Mouse (Mus musculus): Measurements from ENCODE around the gene Aknad1. TPM values are rescaled to one million over a fixed set of nuclear protein-coding genes. Genes with fewer than 3 reads are reported as not detected.

Aknad1 gene
- 16.5 and 16.9 TPM in 2 replicates for polyA plus RNA-seq (2012; rRNA removed)

DNA sequence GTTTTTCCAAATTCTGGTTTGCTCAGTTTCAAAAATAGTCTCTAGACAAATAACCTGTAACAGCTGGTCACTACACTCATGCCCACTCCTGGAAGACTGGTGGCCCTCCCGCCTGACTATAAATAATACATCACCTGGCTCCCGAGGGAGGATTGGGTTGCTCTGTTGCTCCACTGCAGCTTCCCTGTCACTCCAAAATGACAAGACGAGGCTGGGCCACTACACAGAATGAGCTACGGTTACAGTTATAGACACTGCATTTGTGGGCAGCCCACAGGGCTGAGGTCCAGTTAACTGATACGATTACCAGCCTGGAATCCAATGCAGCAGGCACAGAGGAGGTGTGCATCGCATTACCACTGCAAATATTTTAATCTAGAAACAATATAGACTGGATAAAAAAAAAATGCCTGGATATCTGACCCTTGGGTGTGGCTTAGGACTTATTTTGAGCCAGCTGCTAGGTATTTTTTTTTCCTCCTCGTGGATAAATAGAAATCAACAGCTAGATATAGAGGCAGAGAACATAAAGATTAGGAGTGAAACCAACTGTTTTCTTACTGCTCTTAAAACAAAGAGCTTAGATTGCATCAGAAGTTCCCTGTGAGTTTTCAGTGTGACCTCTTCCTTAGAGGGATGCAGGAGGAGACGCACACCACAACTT is at the start of gene Aknad1:
Aknad1 (plus strand) TSS at position 614 of the 664 bp plus-strand sequence.
- no peak for TF ChIP-seq POLR2A (IDR thresholded peaks at IDR 0.05; ENCODE audit: control insufficient read depth, low read depth, low read length)
- no peak for TF ChIP-seq CTCF (IDR thresholded peaks at IDR 0.05; ENCODE audit: control insufficient read depth, insufficient read depth, insufficient replicate concordance, low read depth, low read length)
- H3K27ac ChIP-seq (ENCODE audit: control insufficient read depth, insufficient read depth, low read depth, low read length), result no peak within 1 kb of the TSS
- no peak within 1 kb of the TSS for H3K4me3 ChIP-seq (ENCODE audit: control insufficient read depth, low read depth, low read length)
- no peaks in the 10 kb centered on the region for H3K36me3 ChIP-seq (ENCODE audit: control insufficient read depth, insufficient read depth, low read length)
- H3K27me3 ChIP-seq (ENCODE audit: control insufficient read depth, insufficient read depth, low read length), result no peaks in the 10 kb centered on the region
- H3K4me1 ChIP-seq (ENCODE audit: control insufficient read depth, insufficient read depth, low read length), result no peaks in the 10 kb centered on the region

DNA sequence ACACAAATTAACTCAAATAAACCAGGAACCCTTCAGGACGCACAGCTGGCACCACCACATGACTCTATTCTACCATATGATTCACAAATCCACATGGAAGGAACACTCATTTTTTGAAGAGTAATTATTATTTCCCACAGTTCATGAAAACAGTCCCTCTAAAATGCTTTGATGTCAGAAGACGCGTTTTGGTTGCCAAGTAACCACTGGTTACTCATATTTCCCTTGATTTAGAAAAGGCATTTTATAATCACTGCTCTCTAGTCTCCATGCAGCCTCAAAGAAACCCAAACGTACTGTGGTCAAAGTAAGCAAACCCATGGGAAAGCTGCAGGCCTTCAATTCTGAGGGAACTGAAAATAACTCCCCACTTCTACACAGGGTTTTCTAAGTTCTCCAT is 49.5 kb upstream of the Aknad1 start:
- H3K27me3 ChIP-seq (ENCODE audit: control insufficient read depth, insufficient read depth, low read length), result no peaks in the 10 kb centered on the region
- H3K27ac ChIP-seq (ENCODE audit: control insufficient read depth, insufficient read depth, low read depth, low read length), result no peak overlapping the region
- H3K4me3 ChIP-seq (ENCODE audit: control insufficient read depth, low read depth, low read length), result no peak overlapping the region
- peaks cover 2% of the 10 kb centered on the region for H3K36me3 ChIP-seq (ENCODE audit: control insufficient read depth, insufficient read depth, low read length)
- TF ChIP-seq CTCF (IDR thresholded peaks at IDR 0.05; ENCODE audit: control insufficient read depth, insufficient read depth, insufficient replicate concordance, low read depth, low read length) (no peak), POLR2A (IDR thresholded peaks at IDR 0.05; ENCODE audit: control insufficient read depth, low read depth, low read length) (no peak)
- no peaks in the 10 kb centered on the region for H3K4me1 ChIP-seq (ENCODE audit: control insufficient read depth, insufficient read depth, low read length)

DNA sequence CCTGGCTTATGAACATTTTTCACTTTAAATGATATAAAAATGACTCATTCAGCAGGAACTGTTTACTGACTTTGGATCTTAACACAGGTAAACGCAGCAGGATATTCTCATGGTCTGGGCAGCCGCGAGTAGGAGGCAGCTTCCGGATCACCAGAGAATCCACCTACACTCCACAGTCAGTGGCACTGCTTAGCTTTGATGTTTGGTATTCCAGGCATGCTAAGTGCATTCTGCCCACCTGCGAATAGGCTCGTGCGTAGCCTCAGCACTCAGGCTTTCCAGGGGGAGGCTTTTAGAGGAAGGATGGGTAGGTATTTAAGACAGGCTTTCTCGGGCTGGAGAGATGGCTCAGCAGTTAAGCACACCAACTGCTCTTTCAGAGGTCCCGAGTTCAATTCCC is 45.1 kb upstream of the Aknad1 start:
- Histone ChIP-seq H3K27ac (ENCODE audit: control insufficient read depth, insufficient read depth, low read depth, low read length) (no peak overlapping the region), H3K4me3 (ENCODE audit: control insufficient read depth, low read depth, low read length) (no peak overlapping the region), H3K36me3 (ENCODE audit: control insufficient read depth, insufficient read depth, low read length) (no peaks in the 10 kb centered on the region; the same call in 1 of the 2 replicates), H3K4me1 (ENCODE audit: control insufficient read depth, insufficient read depth, low read length) (no peaks in the 10 kb centered on the region), H3K27me3 (ENCODE audit: control insufficient read depth, insufficient read depth, low read length) (no peaks in the 10 kb centered on the region)
- TF ChIP-seq POLR2A (IDR thresholded peaks at IDR 0.05; ENCODE audit: control insufficient read depth, low read depth, low read length) (no peak), CTCF (IDR thresholded peaks at IDR 0.05; ENCODE audit: control insufficient read depth, insufficient read depth, insufficient replicate concordance, low read depth, low read length) (no peak)

DNA sequence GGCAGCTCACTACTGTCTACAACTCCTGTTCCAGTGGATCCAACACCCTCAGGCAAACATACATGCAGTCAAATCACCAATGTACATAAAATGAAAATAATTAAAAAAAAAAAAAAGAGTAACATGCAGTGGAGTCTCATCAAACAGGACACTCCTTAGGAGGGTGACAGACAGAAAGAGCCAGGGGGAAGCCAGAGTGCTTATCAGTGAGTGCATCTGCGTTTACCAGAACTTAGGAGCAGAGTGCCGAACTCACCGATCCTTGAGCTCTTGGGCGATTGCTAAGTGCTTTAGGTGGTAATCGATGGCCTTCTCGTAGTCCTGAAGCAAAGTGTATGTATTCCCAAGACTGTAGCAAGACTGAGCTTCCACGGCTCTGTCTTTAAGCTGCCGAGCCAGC is 40.8 kb upstream of the Aknad1 start:
- Histone ChIP-seq H3K4me1 (ENCODE audit: control insufficient read depth, insufficient read depth, low read length) (no peaks in the 10 kb centered on the region), H3K27ac (ENCODE audit: control insufficient read depth, insufficient read depth, low read depth, low read length) (no peak overlapping the region), H3K36me3 (ENCODE audit: control insufficient read depth, insufficient read depth, low read length) (no peaks in the 10 kb centered on the region; the same call in 1 of the 2 replicates), H3K4me3 (ENCODE audit: control insufficient read depth, low read depth, low read length) (no peak overlapping the region), H3K27me3 (ENCODE audit: control insufficient read depth, insufficient read depth, low read length) (no peaks in the 10 kb centered on the region)
- TF ChIP-seq CTCF (IDR thresholded peaks at IDR 0.05; ENCODE audit: control insufficient read depth, insufficient read depth, insufficient replicate concordance, low read depth, low read length) (no peak), POLR2A (IDR thresholded peaks at IDR 0.05; ENCODE audit: control insufficient read depth, low read depth, low read length) (no peak)

DNA sequence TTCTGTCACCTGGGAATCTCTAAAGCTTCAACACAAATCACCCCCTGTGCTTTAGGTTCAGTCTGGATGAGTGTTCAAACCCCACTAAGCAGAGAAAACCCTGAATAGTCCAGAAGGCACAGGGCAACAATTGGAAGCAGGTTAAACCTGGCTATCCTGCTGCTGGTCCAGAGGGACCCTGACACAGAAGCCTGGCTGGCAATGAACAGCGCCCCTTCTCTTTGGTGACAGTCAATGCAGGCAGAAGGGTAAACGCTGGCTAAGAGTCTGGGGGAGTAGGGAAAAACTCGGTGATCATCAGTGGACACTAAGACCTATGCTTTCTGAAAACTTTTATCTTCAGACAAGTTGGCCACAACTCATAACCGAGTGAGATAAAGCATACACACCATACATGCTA is 39.7 kb upstream of the Aknad1 start:
- Histone ChIP-seq H3K27me3 (ENCODE audit: control insufficient read depth, insufficient read depth, low read length) (no peaks in the 10 kb centered on the region), H3K36me3 (ENCODE audit: control insufficient read depth, insufficient read depth, low read length) (no peaks in the 10 kb centered on the region; the same call in 1 of the 2 replicates), H3K4me1 (ENCODE audit: control insufficient read depth, insufficient read depth, low read length) (peaks cover 4% of the 10 kb centered on the region), H3K4me3 (ENCODE audit: control insufficient read depth, low read depth, low read length) (no peak overlapping the region), H3K27ac (ENCODE audit: control insufficient read depth, insufficient read depth, low read depth, low read length) (no peak overlapping the region)
- no peak for TF ChIP-seq POLR2A (IDR thresholded peaks at IDR 0.05; ENCODE audit: control insufficient read depth, low read depth, low read length)
- no peak for TF ChIP-seq CTCF (IDR thresholded peaks at IDR 0.05; ENCODE audit: control insufficient read depth, insufficient read depth, insufficient replicate concordance, low read depth, low read length)

DNA sequence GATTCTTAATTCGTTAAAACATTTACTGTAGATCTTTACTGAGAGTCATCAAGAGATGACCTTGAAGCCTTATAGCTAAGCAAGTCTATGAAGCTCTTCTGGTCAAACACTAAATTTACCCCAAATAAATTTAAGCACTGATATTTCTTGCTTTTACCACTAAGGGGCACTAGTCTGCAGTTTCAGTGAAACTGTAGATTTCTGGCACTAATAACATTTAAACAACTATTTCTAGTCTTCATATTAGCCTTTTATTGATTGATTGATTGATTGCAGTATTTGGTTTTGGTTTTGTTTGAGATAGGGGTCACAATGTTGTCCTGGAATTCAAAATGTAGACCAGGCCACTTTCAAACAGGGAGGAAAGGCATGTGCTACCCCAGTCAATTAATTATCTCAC is 38.2 kb upstream of the Aknad1 start:
- no peaks in the 10 kb centered on the region for H3K27me3 ChIP-seq (ENCODE audit: control insufficient read depth, insufficient read depth, low read length)
- TF ChIP-seq POLR2A (IDR thresholded peaks at IDR 0.05; ENCODE audit: control insufficient read depth, low read depth, low read length) (no peak), CTCF (IDR thresholded peaks at IDR 0.05; ENCODE audit: control insufficient read depth, insufficient read depth, insufficient replicate concordance, low read depth, low read length) (no peak)
- no peak overlapping the region for H3K4me3 ChIP-seq (ENCODE audit: control insufficient read depth, low read depth, low read length)
- no peak overlapping the region for H3K27ac ChIP-seq (ENCODE audit: control insufficient read depth, insufficient read depth, low read depth, low read length)
- peaks cover 4% of the 10 kb centered on the region for H3K4me1 ChIP-seq (ENCODE audit: control insufficient read depth, insufficient read depth, low read length)
- H3K36me3 ChIP-seq (ENCODE audit: control insufficient read depth, insufficient read depth, low read length), result no peaks in the 10 kb centered on the region; the same call in 1 of the 2 replicates

DNA sequence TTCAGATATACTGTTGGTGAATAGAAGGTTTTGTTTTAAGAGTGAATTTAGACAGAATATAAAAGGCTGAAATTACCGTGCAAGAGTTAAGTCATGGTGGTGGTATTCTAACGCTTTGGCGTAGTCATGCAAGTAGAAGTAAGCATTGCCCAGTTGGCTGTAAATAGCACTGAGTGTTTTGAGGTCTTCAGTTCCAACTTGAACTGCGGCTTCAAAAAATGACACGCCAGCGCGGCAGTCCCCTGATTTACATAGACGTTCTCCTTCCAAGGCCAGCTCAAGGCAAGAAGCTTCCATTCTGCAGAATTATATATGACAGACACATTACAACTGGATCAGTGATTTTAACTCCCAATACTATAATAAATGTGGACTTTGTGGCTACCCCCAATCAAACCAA is 36.7 kb upstream of the Aknad1 start:
- TF ChIP-seq POLR2A (IDR thresholded peaks at IDR 0.05; ENCODE audit: control insufficient read depth, low read depth, low read length) (no peak), CTCF (IDR thresholded peaks at IDR 0.05; ENCODE audit: control insufficient read depth, insufficient read depth, insufficient replicate concordance, low read depth, low read length) (no peak)
- H3K36me3 ChIP-seq (ENCODE audit: control insufficient read depth, insufficient read depth, low read length), result no peaks in the 10 kb centered on the region; the same call in 1 of the 2 replicates
- H3K4me3 ChIP-seq (ENCODE audit: control insufficient read depth, low read depth, low read length), result no peak overlapping the region

More for the DNA sequence above, 36.7 kb upstream of the Aknad1 start:
- Histone ChIP-seq H3K4me1 (ENCODE audit: control insufficient read depth, insufficient read depth, low read length) (peaks cover 4% of the 10 kb centered on the region), H3K27me3 (ENCODE audit: control insufficient read depth, insufficient read depth, low read length) (no peaks in the 10 kb centered on the region), H3K27ac (ENCODE audit: control insufficient read depth, insufficient read depth, low read depth, low read length) (no peak overlapping the region)
